Mouse (Mus musculus) kidney, postnatal 0 days (tissue): ENCODE measurements around the gene Ubac2. TPM values are rescaled to one million over a fixed set of nuclear protein-coding genes. Genes with fewer than 3 reads are reported as not detected.

Experiments
- ATAC-seq: fragments of 200-750 bp; cut with Nextera tagmentation; replicated peaks from 2 replicates; pipeline ENCODE4 v1.8.0; 2017; ENCODE audit warnings: low read depth, moderate number of reproducible peaks, moderate TSS enrichment, moderate library complexity; ENCODE audit not compliant: low FRiP score
- DNase-seq: peaks from one replicate; pipeline ENCODE4 v3.0.0-alpha.2; 2016; ENCODE audit warnings: low spot score
- H3K27ac ChIP-seq: fragments of 300-500 bp; sonication (generic); 2 replicates; pipeline ENCODE4 v1.5.1; 2014; ENCODE audit warnings: mild to moderate bottlenecking
- H3K27me3 ChIP-seq: fragments of 300-500 bp; sonication (generic); 2 replicates; pipeline ENCODE4 v1.6.1; 2014; ENCODE audit warnings: low read length, mixed read lengths; ENCODE audit not compliant: insufficient read depth
- H3K36me3 ChIP-seq: fragments of 300-500 bp; sonication (generic); 2 replicates; pipeline ENCODE4 v1.6.1; 2014; ENCODE audit warnings: low read length, mixed read lengths; ENCODE audit not compliant: insufficient read depth
- H3K4me1 ChIP-seq: fragments of 300-500 bp; sonication (generic); replicated peaks from 2 replicates; pipeline ENCODE4 v1.6.1; 2014; ENCODE audit warnings: antibody characterized with exemption, low read length, mixed read lengths; ENCODE audit not compliant: insufficient read depth
- H3K4me2 ChIP-seq: fragments of 300-500 bp; sonication (generic); 2 replicates; pipeline ENCODE4 v1.6.1; 2014; ENCODE audit warnings: mild to moderate bottlenecking, low read length, moderate library complexity, mixed read lengths
- H3K4me3 ChIP-seq: fragments of 300-500 bp; sonication (generic); replicated peaks from 2 replicates; pipeline ENCODE4 v1.5.1; 2014; ENCODE audit warnings: low read depth, low read length
- H3K9ac ChIP-seq: fragments of 300-500 bp; sonication (generic); 2 replicates; pipeline ENCODE4 v1.6.1; 2014; ENCODE audit warnings: low read depth, low read length
- H3K9me3 ChIP-seq: fragments of 300-500 bp; sonication (generic); replicated peaks from 2 replicates; pipeline ENCODE4 v1.6.1; 2016; ENCODE audit warnings: low read length, inconsistent platforms, mixed read lengths
- CTCF ChIP-seq: IDR thresholded peaks from 2 replicates; pipeline ENCODE4 v1.5.1; 2016; ENCODE audit warnings: antibody characterized with exemption, low read depth, mild to moderate bottlenecking, moderate library complexity
- WGBS: fragments of 180-500 bp; shearing (Covaris S2); extraction: QIAGEN DNeasy Blood & Tissue Kit; methylation state at CpG from one replicate; pipeline ENCODE4 v1.1.7; 2014; 5-methylcytosine and 5-hydroxymethylcytosine counted together
- polyA plus RNA-seq: library from polyadenylated mRNA; unstranded; fragments of >200 nt; fragmentation: Nextera tagmentation; extraction: Ambion mirVana; gene quantifications from 2 replicates; pipeline ENCODE4 v1.2.1, GENCODE M21; 2015

Gene Ubac2
- polyA plus RNA-seq, 1 experiment from 2014 or later, result 70.2 TPM

- ATAC-seq (no peak), DNase-seq (no peak)
- no peak overlapping the region for H3K4me3 ChIP-seq
- H3K27ac ChIP-seq, result no peak overlapping the region
- no peaks in the 10 kb centered on the region for H3K9me3 ChIP-seq
- no peak overlapping the region for H3K4me2 ChIP-seq
- TF ChIP-seq CTCF, result no peak
- no peak overlapping the region for H3K9ac ChIP-seq
- H3K4me1 ChIP-seq, result no peaks in the 10 kb centered on the region
- H3K27me3 ChIP-seq, result no peaks in the 10 kb centered on the region
- 0 out of 2 replicates have a peak, but pooled peaks cover 3% of the 10 kb centered on the region for H3K36me3 ChIP-seq
Observed at GRCm38 (mm10) chr14:122003812-122004211, 125.4 kb downstream of the Ubac2 start.

DNA sequence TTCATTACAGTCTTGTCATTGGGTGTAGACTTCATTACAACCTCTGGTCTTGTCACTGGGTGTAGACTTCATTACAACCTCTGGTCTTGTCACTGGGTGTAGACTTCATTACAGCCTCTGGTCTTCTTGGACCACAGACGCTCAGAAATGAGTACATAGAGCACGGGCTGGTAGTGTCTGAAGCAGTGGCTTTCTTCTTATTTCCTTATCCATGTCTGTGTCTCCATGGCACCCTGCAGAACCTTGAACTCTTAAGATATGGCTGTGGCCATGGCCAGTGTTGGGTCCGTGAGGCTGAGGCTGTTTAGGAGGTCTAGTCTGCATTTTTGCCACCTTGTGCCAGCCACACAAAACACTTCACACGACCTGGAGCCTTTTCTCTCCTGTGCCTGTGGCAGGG, 129.8 kb downstream of the Ubac2 start:
- H3K9me3 ChIP-seq, result no peaks in the 10 kb centered on the region
- H3K4me2 ChIP-seq, result no peak overlapping the region
- ATAC-seq, result no peak
- H3K27ac ChIP-seq, result no peak overlapping the region
- 90% methylated on average over 4 of the region's 4 CpGs for WGBS
- TF ChIP-seq CTCF, result no peak
- H3K4me3 ChIP-seq, result no peak overlapping the region
- H3K4me1 ChIP-seq, result 0 out of 2 replicates have a peak, but pooled peaks cover 1% of the 10 kb centered on the region
- H3K27me3 ChIP-seq, result no peaks in the 10 kb centered on the region
- 0 out of 2 replicates have a peak, but pooled peaks cover 3% of the 10 kb centered on the region for H3K36me3 ChIP-seq
- DNase-seq, result no peak
- H3K9ac ChIP-seq, result no peak overlapping the region

DNA sequence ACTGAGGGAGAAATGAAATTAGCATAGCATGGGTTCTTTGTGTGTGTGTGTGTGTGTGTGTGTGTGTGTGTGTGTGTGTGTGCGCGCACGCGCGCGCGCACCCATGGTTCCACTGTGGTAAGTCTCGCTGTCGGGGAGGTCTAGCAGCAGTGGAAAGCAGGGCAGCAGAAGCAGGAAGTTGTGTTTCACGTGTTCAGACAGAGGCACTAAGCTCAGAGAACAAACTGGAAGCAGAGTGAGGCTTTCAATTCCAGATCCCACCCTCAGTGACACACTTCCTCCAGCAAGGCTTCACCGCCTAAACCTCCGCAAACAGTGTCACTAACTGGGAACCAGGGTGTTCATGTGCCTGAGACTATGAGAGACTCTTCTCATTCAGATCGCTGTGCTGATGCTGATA, 131.1 kb downstream of the Ubac2 start:
- 0 out of 2 replicates have a peak, but pooled peaks cover 3% of the 10 kb centered on the region for H3K36me3 ChIP-seq
- no peak overlapping the region for H3K4me2 ChIP-seq
- H3K27me3 ChIP-seq, result no peaks in the 10 kb centered on the region
- WGBS, result 88% methylated on average over 13 of the region's 13 CpGs
- no peak for ATAC-seq
- no peak overlapping the region for H3K27ac ChIP-seq
- H3K4me1 ChIP-seq, result 0 out of 2 replicates have a peak, but pooled peaks cover 2% of the 10 kb centered on the region
- DNase-seq, result no peak
- no peak for TF ChIP-seq CTCF
- H3K9me3 ChIP-seq, result no peaks in the 10 kb centered on the region
- H3K4me3 ChIP-seq, result no peak overlapping the region
- no peak overlapping the region for H3K9ac ChIP-seq

DNA sequence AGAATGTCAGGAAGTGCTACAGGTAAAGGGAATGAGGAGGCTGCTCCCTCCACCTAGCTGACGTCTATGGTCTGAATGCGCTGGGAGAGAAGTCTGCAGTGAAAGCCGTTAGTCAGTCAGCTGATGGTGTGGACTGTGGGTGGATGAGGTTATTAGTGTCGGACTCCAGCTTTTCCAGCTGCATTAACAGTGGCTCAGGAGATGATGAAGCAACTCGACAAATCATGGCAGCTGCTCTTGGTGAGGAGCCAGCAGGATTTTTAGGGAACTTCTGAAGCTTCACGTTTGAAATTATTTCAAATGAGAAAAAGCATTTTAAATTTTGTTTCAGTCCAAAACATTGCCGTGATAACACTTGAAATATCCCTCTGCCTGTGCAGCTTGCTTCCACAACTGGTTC, 131.9 kb downstream of the Ubac2 start:
- Histone ChIP-seq H3K4me3 (no peak overlapping the region), H3K9me3 (no peaks in the 10 kb centered on the region), H3K36me3 (0 out of 2 replicates have a peak, but pooled peaks cover 3% of the 10 kb centered on the region), H3K9ac (no peak overlapping the region), H3K4me1 (0 out of 2 replicates have a peak, but pooled peaks cover 2% of the 10 kb centered on the region), H3K4me2 (no peak overlapping the region), H3K27me3 (no peaks in the 10 kb centered on the region), H3K27ac (no peak overlapping the region)
- DNase-seq (no peak), ATAC-seq (no peak)
- WGBS, result 61% methylated on average over 7 of the region's 7 CpGs
- TF ChIP-seq CTCF, result no peak

DNA sequence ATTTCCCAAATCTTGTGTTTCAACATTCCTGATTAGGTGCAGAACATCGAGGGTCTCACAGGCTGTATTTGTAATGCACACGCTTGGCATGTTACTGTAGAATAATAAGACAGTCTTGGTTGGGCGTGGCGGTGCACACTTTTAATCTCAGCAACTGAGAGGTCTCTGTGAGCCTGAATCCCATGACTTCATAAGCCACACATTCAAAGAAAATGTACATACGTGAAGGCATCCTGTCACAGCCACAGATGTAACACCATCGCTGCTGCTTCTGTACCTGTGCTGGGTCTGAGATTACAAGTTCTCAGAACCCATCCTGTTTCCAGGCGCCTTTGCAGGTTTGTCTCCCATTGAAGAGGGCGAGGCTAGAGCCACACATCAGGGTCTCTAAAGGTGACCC, 133.3 kb downstream of the Ubac2 start:
- Histone ChIP-seq H3K27ac (no peak overlapping the region), H3K9me3 (no peaks in the 10 kb centered on the region), H3K36me3 (0 out of 2 replicates have a peak, but pooled peaks cover 3% of the 10 kb centered on the region), H3K9ac (no peak overlapping the region), H3K4me1 (0 out of 2 replicates have a peak, but pooled peaks cover 2% of the 10 kb centered on the region), H3K27me3 (no peaks in the 10 kb centered on the region), H3K4me3 (no peak overlapping the region), H3K4me2 (no peak overlapping the region)
- DNase-seq (no peak), ATAC-seq (no peak)
- no peak for TF ChIP-seq CTCF
- 92% methylated on average over 8 of the region's 8 CpGs for WGBS

GRCm38 (mm10) chr14:122012193-122012592, 133.8 kb downstream of the Ubac2 start:
- Histone ChIP-seq H3K9me3 (no peaks in the 10 kb centered on the region), H3K36me3 (0 out of 2 replicates have a peak, but pooled peaks cover 3% of the 10 kb centered on the region), H3K9ac (0 out of 2 replicates have a peak overlapping the region, but pooled peaks have one; percentile 8), H3K4me3 (no peak overlapping the region), H3K27ac (0 out of 2 replicates have a peak overlapping the region, but pooled peaks have one; percentile 19), H3K27me3 (no peaks in the 10 kb centered on the region), H3K4me2 (no peak overlapping the region), H3K4me1 (0 out of 2 replicates have a peak, but pooled peaks cover 2% of the 10 kb centered on the region)
- 45% methylated on average over 5 of the region's 5 CpGs for WGBS
- DNase-seq (no peak), ATAC-seq (no peak; the same call in 1 of the 2 replicates)
- no peak for TF ChIP-seq CTCF
